Mouse (Mus musculus) right cerebral cortex, adult 18-20 months (tissue): ENCODE results near the gene Fstl1.

Experiments
- DNase-seq: peaks from one replicate; pipeline ENCODE4 v3.0.0; 2022; ENCODE audit warnings: mixed read lengths

The Fstl1 gene

GRCm38 (mm10) chr16:37824778-37825505, 48.3 kb downstream of the Fstl1 start:
- no peak for DNase-seq

DNA sequence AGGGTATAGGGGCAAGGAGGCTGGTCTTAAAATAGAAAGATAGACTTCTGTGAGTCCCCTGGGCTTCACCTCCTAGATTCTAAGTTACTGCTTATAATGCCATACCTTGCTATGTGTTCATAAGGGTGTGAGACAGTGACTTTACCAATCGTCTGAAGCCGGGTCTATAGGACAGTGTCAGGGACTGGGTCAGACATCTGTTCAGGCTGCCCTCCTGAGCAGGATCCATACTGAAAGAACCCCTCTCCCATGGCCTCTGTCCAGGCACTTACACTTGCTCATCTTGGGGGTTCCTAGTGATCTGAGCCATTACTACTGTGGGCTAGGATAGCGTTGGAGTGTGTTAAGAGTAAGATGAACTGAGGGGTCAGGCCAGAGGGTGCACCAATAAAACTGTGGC, 49.6 kb downstream of the Fstl1 start:
- no peak for DNase-seq

DNA sequence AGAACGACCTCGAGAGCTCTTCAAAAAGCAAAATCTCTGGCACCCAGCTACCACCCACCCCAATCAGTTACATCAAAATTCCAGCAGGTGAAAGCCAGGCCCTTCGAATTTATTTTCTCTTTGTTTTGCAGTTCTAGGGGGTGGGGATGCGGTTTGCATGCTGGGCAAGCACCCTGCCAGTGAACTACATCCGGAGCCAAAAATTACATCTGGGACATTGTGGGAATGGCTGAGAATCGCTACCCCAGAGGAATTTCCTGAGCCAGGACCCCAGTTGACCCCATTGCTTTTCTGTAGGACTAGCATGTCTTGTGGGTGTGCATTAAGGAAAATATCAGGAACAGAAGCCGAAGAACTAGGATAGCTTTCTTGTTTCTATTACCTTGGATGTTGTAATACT, 54.4 kb downstream of the Fstl1 start:
- DNase-seq, result no peak

DNA sequence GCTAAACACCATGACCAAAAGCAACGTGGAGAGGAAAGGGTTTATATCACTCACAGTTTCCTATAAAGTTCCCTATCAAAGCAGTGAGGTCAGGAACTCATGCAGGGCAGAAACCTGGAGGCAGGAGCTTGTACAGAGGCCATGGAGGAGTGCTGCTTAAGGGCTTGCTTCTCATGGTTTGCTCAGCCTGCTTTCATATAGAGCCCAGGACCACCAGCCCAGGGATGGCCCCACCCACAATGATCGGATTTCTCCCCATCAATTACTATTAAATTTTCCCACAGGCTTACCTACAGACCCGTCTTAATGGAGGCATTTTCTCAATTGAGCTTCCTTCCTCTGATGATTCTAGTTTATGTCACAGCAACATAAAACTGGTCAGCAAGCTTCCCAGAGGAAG, 60.9 kb downstream of the Fstl1 start:
- no peak for DNase-seq

GRCm38 (mm10) chr16:37842439-37842838, 65.8 kb downstream of the Fstl1 start:
- no peak for DNase-seq

DNA sequence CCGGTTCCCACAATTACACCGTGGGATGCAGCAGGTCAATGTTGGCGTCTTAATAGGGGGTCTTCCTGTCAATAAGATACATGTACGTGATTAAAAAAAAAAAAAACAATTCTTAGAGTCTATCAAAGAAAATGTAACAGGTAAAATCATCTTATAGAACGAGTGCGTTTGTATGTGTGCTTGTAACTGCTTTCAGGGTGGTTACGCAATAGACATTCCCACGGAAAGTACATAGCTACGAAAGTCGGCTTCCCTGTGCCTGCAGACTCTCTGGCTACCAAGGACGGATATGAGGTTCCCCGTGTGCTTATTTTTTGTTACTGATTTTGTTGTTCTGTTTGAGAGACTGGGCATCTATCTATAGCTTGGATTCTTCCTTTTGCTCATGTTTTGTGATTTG, 67.1 kb downstream of the Fstl1 start:
- no peak for DNase-seq

GRCm38 (mm10) chr16:37845202-37845925, 68.7 kb downstream of the Fstl1 start:
- DNase-seq, result no peak

GRCm38 (mm10) chr16:37847081-37847480, 70.4 kb downstream of the Fstl1 start:
- no peak for DNase-seq

- no peak for DNase-seq
Observed at GRCm38 (mm10) chr16:37851366-37851765, 74.7 kb downstream of the Fstl1 start.

- no peak for DNase-seq
Observed at GRCm38 (mm10) chr16:37853279-37853678, 76.6 kb downstream of the Fstl1 start.

DNA sequence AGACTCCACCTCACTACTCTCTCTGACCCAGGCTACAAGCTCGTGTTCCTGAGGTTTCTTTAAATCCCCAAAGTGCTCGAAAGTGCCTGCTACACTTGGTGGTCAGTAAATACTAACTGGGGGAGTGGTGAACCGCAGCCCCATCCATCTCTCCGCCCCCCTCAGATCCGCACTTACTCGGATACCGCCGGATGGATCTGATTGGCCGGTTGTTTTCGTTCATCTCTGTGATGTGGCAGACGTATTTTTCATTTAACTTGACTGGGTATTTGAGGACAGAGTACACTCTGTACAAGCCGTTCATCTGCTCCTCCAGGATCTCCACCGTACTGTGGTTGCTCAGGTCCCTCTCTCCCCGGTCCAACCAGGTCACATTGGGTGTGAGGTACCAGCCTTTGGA, 77.4 kb downstream of the Fstl1 start:
- no peak for DNase-seq

DNA sequence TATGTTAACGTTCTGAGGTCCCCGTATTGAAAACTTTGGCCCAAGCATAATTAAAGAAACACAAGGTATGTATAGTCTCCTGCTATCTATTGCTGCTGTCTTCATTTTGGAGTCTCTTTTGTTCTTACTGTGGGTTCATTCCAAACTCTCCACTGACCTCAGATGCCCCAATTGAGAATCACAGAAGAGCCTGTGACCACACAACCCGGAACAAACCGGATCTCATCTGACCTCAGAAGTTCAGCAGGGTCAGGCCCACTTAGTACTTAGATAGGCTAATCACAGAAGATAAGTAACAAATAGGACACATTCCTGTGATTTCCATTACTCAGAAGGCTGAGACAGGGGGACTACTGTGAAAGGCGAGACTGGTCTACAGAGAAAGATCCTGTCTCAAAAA, 77.9 kb downstream of the Fstl1 start:
- DNase-seq, result no peak

- DNase-seq, result no peak
Observed at GRCm38 (mm10) chr16:37855583-37855982, 78.9 kb downstream of the Fstl1 start.

DNA sequence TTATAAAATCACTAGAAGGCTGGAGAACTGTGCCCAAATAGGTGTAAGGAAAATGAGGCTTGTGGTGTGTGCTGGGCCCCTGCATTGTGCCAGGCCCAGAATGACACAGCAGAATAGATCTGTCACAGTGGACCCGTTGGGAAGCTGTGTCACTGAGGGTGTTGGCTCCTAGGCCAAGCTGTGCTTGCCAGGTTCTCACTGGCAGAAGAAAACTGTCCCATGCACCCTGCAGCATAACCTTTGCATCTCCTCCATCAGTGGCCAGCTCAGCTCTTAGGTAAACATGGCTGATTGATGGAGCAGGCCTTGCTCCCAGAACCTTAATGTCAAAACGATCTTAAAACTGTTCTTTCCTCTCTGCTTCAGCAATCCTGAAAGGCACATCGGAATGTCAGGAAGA, 79.7 kb downstream of the Fstl1 start:
- DNase-seq, result no peak

DNA sequence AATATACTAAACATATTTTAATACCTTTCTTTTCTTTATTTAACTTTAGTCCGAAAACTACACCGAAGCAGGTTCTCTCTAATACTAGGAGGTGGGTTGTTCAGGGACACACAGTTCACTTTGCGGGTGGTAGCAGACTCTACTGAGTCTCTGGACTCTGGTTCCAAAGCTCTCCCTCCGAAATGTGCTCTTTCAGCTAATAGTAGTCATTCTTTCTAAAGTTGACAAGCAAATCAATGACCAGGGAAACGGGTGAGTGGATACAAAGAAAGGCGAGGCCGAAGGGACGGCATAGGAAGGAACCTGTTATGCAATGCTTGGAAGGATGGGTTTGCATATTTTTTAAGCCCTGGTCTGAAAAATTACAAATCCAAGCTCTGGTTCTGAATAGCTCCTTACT, 80.8 kb downstream of the Fstl1 start:
- no peak for DNase-seq

DNA sequence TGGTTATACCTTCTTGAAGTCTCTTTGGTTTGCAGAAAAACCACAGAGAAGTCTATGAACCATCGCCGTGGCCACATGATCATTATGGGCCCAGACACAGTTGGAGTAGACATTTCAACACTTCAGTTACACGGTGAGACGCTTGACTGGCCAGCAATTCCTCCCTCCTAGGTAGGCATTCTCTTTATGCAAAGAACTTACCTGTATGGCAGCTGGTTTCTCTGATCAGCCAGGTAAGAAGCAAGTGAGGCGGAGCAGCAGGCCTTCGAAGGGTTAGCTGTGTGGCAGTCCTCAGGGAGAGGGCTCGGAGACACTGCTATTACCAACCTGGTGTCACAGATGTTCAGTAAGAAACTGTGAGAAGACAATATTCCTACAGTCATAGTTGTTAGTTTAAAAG, 83.5 kb downstream of the Fstl1 start:
- DNase-seq, result no peak

DNA sequence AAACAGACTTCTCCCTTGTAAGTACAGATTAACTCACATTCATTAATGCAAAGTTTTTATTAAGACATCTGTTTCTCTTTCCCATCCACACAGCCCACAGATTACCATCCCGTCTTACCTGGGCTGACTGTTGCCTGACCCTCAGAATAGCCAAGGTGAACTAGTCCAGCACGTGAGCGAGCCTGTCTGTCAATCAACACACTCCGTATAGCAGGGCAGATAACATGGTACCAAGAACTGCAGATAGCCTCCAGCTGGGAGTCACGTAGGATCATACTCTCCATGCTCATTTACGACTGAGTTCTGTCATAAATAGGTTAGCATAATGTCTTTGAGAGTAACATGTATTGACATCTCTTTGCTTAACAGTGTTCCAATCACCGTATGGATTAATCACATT, 84.4 kb downstream of the Fstl1 start, which contains the start of gene Gm36028:
Gene Gm36028, minus strand, starts transcription at position 118 of the 400 bp plus-strand sequence.
- no peak for DNase-seq

- DNase-seq, result no peak
Observed at GRCm38 (mm10) chr16:37863876-37864275, 87.2 kb downstream of the Fstl1 start.

- no peak for DNase-seq
Observed at GRCm38 (mm10) chr16:37865841-37866240, 89.2 kb downstream of the Fstl1 start.

DNA sequence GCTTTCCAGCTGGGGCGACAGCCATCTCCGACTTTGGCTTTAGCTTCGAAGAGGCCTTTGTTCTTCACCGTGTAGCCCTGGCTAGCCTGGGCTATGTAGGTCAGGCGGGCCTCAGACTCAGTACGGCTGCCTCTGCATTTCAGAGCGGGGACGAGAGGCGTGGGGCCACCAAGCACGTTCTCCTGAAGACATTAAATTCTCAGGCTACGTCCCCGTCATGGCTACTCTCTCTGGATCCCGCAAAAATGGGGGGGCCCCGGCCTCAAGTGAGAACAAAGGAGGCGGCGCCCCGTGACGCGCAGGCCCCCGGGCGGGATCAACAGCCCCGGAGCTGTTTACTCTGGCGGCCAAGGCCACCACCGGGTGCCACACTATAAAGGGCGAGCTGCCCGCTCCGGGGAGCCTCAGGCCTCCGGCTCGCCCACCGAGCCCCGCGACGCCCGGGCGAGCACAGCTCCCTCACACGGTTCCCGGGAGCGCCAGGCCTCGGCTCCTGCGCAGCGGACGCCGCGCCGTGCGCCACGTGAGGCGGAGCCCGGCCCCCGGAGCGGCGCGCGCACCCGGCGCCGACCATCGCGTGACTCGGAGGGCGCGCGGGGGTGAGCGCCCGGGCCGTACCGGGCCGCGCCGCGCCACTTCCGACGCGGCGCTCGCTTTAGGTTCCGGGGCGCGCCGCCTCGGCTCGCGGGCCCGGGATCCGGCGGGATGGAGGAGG, 91.3 kb downstream of the Fstl1 start, which contains the start of gene Lrrc58:
Gene Lrrc58, plus strand, starts transcription at position 599 of the 715 bp plus-strand sequence.
- peak; percentile 90 for DNase-seq

DNA sequence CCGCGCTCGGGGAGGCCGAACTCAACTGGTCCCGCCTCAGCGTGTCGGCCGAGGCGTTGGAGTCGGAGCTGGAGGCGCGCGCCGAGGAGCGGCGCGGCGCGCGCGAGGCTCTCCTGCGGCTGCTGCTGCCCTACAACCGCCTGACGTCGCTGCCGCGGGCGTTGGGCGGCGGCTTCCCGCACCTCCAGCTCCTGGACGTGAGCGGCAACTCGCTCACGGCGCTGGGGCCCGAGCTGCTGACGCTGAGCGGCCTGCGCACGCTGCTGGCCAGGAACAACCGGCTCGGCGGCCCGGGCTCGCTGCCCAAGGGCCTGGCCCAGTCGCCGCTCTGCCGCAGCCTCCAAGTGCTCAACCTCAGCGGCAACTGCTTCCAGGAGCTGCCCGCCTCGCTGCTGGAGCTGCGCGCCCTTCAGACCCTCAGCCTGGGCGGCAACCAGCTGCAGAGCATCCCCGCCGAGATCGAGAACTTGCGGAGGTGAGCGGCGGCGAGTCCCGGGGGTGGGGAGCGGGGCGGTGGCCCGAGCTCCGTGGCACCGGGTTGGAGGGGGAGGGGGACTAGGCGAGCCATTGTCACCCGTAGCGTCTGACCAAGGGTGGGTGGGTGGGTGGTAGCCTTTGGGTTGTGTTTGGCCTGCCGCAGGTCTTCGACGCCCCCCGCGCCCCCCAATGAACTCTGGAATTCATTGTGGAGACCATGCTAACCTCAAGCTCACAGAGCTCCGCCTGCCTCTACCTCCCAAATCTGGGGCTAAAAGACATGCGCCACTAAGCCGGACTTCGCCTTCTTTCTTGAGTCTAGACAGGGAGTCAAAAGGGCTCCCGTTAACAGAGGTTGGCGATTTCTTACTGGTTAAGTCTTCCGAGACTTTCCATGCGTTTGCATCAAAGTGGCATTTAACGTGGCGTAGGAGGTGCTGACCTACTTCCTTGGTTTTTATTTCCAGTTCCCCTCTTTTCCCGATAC, 92.1 kb downstream of the Fstl1 start:
- peak; percentile 44 for DNase-seq

DNA sequence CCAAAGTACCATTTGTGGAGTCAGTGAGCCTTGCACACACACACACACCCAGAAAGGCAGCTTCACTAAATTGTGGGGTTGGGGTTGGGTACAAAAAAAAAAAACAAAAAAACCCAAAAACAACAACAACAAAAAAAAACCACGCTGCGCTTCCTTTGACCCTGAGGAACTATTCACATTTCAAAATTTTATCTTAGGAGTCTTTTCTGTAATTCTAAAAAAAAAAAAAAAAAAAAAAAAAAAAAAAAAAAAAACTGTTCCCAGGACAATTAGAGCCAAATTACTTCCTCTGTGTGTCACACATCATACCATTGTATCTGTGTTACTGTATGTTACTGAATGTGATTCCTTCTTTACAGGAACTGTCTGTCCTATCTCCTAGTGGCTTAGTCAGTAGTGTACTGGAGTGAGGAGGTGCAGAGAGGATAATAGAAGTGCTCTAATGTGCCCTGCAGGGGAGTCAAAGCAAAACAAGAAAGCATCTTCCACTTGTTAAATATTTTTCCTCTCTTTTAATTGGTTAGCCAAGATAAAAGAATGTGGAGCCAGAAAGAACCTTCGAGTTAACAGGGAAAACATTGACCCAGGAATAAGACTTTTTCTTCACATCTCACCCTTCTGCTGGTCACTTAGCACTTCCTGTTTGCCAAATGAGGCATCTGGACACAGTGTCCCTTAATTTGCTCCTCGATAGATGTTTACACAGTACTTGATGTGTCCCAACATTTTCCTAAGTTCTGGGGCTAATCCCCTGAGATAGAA, 93.0 kb downstream of the Fstl1 start:
- DNase-seq, result no peak
